Mouse (Mus musculus) gastrocnemius, postnatal 36 days (tissue): ENCODE results near the gene Bcan. TPM values are rescaled to one million over a fixed set of nuclear protein-coding genes. Genes with fewer than 3 reads are reported as not detected.

Experiments used
- DNase-seq, 2 experiments: peaks; one replicate each; pipeline ENCODE4 v3.0.0; 2022
- intact Hi-C: fragments of 180-260 bp; cut with DNase I; formaldehyde crosslinking; loops from one replicate; pipeline ENCODE4 v1.15.1; 2025
- total RNA-seq, 2 experiments: library from RNA; stranded (reverse); gene quantifications; 2 replicates each; pipeline ENCODE4 v1.2.3; 2021

The Bcan gene
- total RNA-seq, 2 experiments from 2014 or later: 0.08 to 0.17 TPM

GRCm38 (mm10) chr3:87948378-87949265, 51.4 kb downstream of the Bcan start, which contains the start of gene Crabp2:
Crabp2 (plus strand) TSS chr3:87948666.
- no peak for DNase-seq
- intact Hi-C loops: loop anchor here (5.0 kb wide), 1 partner anchor 1659 kb away; no protein-coding TSS in a partner anchor

- intact Hi-C loops: loop anchor here (5.0 kb wide), 1 partner anchor 1659 kb away; no protein-coding TSS in a partner anchor
- no peak for DNase-seq
Observed at GRCm38 (mm10) chr3:87947811-87948199, 52.2 kb downstream of the Bcan start.

- intact Hi-C loops: loop anchor here (5.0 kb wide), 1 partner anchor 1660 kb away; no protein-coding TSS in a partner anchor
- no peak for DNase-seq
Observed at GRCm38 (mm10) chr3:87947056-87947810, 52.8 kb downstream of the Bcan start.

- DNase-seq: no peak
- intact Hi-C loops: loop anchor here (5.0 kb wide), 1 partner anchor 1661 kb away; no protein-coding TSS in a partner anchor
Observed at GRCm38 (mm10) chr3:87946541-87946860, 53.5 kb downstream of the Bcan start.

- intact Hi-C loops: loop anchor here (2.0 to 5.0 kb wide), 2 partner anchors 45 to 1661 kb away; no protein-coding TSS in a partner anchor
Observed at GRCm38 (mm10) chr3:87945781-87946540, 54.1 kb downstream of the Bcan start.

GRCm38 (mm10) chr3:87944838-87945600, 55.0 kb downstream of the Bcan start:
- intact Hi-C loops: loop anchor here (2.0 to 5.0 kb wide), 2 partner anchors 46 to 1662 kb away; no protein-coding TSS in a partner anchor
- peak in 1 of 2 experiments; percentile 25 for DNase-seq

More at GRCm38 (mm10) chr3:87945781-87946540, 54.1 kb downstream of the Bcan start:
- no peak for DNase-seq

GRCm38 (mm10) chr3:87943586-87943985, 56.4 kb downstream of the Bcan start:
- no peak for DNase-seq
- intact Hi-C loops: no loop called here

- intact Hi-C loops: no loop called here
- DNase-seq: no peak
Observed at GRCm38 (mm10) chr3:87942471-87942870, 57.6 kb downstream of the Bcan start.

GRCm38 (mm10) chr3:87940611-87941010, 59.4 kb downstream of the Bcan start:
- intact Hi-C loops: no loop called here
- DNase-seq: no peak

Other genes starting within 250 kb of the Bcan start
- gene Ntrk1, start 205.1 kb downstream of the Bcan start, total RNA-seq: not detected
- not detected for gene Insrr, start 203.3 kb downstream of the Bcan start, total RNA-seq
- 1 to 10 TPM; 4.8 to 8.3 TPM for gene Pear1, start 175.9 kb downstream of the Bcan start, total RNA-seq
- under 1 TPM in 1 of 2 experiments, not detected in 1; 0.13 TPM for gene Sh2d2a, start 153.5 kb downstream of the Bcan start, total RNA-seq
- gene Prcc, start 114.6 kb downstream of the Bcan start, total RNA-seq: 10 to 100 TPM; 43.8 to 45.5 TPM
- 100 to 1,000 TPM; 183 to 199 TPM for gene Hdgf, start 93.9 kb downstream of the Bcan start, total RNA-seq
- 10 to 100 TPM; 36.7 to 42.3 TPM for gene Mrpl24, start 80.7 kb downstream of the Bcan start, total RNA-seq
- gene Isg20l2, start 69.9 kb downstream of the Bcan start, total RNA-seq: 1 to 10 TPM; 6.2 to 8.0 TPM
- gene Rrnad1, start 69.5 kb downstream of the Bcan start, total RNA-seq: 1 to 10 TPM; 3.0 to 4.1 TPM
- under 1 TPM; 0.37 to 0.48 TPM for gene Crabp2, start 51.6 kb downstream of the Bcan start, total RNA-seq
- 10 to 100 TPM; 15.4 to 20.5 TPM for gene Nes, start 29.2 kb downstream of the Bcan start, total RNA-seq
- gene Hapln2, start 27.4 kb upstream of the Bcan start, total RNA-seq: under 1 TPM in 1 of 2 experiments, not detected in 1; 0.42 TPM
- 10 to 100 TPM; 16.0 to 17.1 TPM for gene Gpatch4, start 42.9 kb upstream of the Bcan start, total RNA-seq
- 10 to 100 TPM; 36.3 to 37.9 TPM for gene Naxe, start 58.3 kb upstream of the Bcan start, total RNA-seq
- not detected for gene Ttc24, start 78.1 kb upstream of the Bcan start, total RNA-seq
- gene Iqgap3, start 81.7 kb upstream of the Bcan start, total RNA-seq: under 1 TPM; 0.64 TPM
- 100 to 1,000 TPM; 156 to 174 TPM for gene Mef2d, start 142.1 kb upstream of the Bcan start, total RNA-seq